Mouse (Mus musculus): ENCODE results near the gene Zfyve9.

DNA sequence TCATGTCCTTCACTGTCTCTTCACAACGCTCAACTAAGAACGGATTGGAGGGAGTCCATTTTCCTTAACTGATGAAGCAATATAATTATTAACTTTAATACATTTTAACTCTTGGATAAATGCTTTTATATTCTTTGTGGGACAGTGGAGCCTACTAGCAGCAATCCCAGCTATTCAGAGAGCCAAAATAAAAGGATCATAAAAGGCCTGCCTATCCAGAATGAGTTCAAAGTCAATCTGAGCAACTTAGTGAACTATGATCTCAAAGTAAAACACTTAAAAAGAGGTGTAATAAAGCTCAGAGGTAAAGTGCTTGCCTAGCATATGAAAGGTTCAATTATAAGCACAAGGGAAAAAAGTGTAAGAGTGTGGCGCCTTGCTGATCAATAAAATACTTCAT, 21.0 kb downstream of the Zfyve9 start:
- no peak for TF ChIP-seq CTCF (IDR thresholded peaks at IDR 0.05; ENCODE audit: low read depth)
- TF ChIP-seq EP300 (optimal IDR thresholded peaks at IDR 0.05), result no peak

Measured in stomach, postnatal 0 days (tissue).